Mouse (Mus musculus): ENCODE data around the gene Ces2g.

Gene Ces2g

GRCm38 (mm10) chr8:104961537-104961961 is at the start of gene Ces2g:
Gene Ces2g, plus strand, starts transcription at chr8:104961718.
- DNase-seq (ENCODE audit: low spot score): peak; percentile 13

DNA sequence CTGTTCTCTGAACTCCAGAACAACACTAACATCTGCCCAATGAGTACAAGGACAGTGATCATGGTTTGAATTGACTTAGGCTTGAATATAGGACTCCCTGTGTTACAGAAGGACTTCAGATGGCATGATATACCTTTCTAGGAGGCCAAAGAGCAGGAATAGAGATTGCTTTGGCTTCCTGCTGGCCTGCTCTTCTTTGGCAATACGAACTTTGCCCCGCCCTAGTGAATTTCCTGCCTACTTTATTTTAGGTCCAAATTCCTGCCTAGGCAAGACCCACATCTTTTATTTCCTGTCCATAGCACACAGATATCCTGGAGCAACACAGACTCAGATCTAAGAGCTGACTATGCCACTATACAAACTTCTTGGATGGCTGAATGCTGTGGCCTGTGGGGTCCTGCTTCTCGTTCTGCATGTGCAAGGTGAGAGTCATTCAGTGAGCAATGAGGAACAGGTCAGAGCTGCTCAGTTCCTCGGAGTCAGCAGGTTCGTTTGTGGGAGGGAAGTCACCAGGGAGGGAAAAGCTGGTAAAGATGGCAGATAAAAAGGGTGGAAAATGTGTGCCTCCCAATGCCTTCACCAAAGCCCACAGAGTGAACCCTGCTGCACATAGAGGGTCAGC is 35.4 kb upstream of the Ces2g start, which contains the start of gene Ces2e:
Ces2e (plus strand) TSS at position 289 of the 625 bp plus-strand sequence.
- no peak for DNase-seq (ENCODE audit: low spot score)

- DNase-seq (ENCODE audit: low spot score): no peak
These were observed 34.2 kb upstream of the Ces2g start for GRCm38 (mm10) chr8:104927301-104927700.

DNA sequence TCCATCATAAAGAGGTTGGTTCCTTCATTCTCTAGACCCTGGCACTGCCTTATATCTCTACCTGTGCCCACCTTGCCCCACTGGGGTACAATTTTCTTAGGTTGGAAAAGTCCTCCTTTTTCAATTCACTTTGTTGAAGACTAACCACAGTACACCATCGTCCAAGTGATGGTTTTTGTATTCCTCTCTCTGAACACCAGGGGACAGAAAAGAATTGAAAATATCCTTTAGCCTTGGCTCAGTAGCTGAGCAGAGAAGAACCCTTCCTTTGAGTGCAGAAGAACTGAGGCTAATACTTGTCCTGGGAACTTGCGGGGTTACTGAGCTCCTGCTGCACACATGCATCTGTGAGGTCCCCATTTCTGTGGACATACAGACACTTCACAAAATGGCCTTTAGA is 16.9 kb upstream of the Ces2g start:
- DNase-seq (ENCODE audit: low spot score): no peak

DNA sequence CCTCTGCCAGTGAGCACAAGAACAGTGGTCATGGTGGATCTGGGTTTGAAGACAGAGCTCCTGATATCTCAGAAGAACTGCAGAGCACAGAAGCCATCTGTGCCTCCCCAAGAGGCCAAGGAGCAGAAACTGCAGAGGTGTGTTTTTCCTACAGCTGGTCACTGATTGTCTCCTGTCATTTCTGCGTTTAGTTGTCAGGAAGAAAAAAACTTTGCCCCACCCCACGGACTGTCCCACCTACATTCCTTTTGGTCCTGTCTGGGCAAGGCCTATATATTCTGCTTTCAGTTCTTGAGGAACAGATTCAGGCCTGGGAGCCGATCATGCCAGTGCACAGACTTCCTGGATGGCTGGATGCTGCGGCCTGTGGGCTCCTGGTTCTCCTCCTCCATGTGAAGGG is 14.5 kb upstream of the Ces2g start, which contains the start of gene Ces2f:
Ces2f (plus strand) TSS at position 301 of the 400 bp plus-strand sequence.
- DNase-seq (ENCODE audit: low spot score): no peak

DNA sequence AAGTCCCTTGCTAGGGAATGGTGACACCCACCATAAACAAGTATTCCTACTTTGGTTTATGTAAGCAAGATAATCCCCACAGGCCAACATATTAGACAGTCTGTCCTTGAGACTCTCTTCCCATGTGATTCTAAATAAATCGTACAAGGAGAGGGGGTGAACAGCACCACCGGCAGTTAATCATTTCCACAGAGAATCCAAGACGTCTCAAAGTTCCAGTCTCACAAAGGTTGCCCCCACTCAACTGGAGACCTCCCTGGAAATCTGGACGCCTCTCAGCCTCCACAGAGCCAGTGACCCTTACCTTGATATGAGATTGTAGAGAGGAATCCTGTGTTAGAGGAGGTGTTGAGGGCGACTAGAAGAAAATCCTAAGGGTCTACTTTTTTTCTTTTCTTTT is 12.5 kb upstream of the Ces2g start:
- no peak for DNase-seq (ENCODE audit: low spot score)

- DNase-seq (ENCODE audit: low spot score): no peak
These were observed 847 bp downstream of the Ces2g start for GRCm38 (mm10) chr8:104962229-104962901.

DNA sequence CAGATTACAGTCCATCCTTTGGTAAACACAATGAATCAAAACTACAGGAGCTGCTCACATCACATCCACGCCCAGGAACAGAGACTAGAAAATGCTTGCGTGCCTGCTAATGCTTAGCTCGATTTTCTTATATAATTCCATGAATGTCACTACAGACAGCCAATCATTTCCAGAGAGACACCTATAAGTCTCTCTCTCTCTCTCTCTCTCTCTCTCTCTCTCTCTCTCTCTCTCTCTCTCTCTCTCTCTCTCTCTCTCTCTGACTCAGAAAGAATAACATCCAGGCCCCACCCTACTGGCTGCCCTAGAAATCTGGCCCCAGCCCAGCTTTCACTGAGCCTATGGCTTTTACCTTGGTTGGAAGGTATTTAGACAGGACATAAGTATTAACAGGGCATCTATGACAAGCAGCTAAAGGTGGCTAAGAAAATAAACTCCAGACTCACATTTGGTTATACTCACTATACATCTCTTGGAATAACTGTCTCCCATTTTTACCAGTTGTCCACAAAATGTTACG is 1.9 kb downstream of the Ces2g start:
- DNase-seq (ENCODE audit: low spot score): no peak

GRCm38 (mm10) chr8:104984126-104984525 is 22.6 kb downstream of the Ces2g start:
- DNase-seq (ENCODE audit: low spot score): no peak

GRCm38 (mm10) chr8:104984942-104985341 is 23.4 kb downstream of the Ces2g start:
- no peak for DNase-seq (ENCODE audit: low spot score)

DNA sequence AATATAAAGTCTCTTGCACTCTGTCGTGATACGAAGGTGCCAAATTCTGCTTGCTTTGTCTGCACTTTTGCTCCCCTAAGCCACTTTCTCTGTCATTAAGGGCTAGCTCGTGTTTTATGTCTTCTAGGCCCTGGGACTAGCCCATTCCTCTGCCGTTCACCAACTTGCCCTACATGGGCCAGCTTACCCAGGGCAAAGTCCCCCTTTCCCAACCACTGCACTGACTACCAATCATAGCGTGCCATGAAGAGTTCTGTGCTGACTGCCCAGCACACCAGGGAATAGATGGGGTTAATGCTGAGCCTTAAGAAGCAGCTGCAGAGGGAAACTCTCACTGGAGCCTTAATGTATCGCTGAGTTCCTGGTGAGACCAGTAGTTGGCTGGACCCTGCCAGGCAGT is 36.7 kb downstream of the Ces2g start:
- no peak for DNase-seq (ENCODE audit: low spot score)

DNA sequence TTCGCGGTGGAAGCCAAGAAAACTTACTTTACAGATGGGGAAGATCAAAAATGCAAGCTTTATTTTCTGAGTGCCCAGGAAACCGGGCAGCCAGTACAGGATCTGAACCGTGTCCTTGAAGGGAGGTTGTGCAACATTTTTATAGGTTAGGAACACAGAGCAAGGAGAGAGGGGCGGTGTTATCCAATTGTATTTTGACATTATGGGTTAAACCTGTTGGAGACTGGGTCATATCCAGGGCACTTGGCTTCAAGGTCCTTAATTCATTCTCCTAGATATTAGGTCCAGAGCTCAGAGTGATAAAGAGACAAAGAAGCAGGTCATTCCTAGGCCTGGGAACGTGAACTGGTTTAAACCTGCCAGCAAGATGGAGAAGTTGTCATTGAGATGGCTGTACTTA is 37.7 kb downstream of the Ces2g start:
- DNase-seq (ENCODE audit: low spot score): no peak

GRCm38 (mm10) chr8:105000586-105000985 is 39.1 kb downstream of the Ces2g start, which contains the start of gene Ces2h:
Gene Ces2h, plus strand, starts transcription at chr8:105000853.
- DNase-seq (ENCODE audit: low spot score): no peak

DNA sequence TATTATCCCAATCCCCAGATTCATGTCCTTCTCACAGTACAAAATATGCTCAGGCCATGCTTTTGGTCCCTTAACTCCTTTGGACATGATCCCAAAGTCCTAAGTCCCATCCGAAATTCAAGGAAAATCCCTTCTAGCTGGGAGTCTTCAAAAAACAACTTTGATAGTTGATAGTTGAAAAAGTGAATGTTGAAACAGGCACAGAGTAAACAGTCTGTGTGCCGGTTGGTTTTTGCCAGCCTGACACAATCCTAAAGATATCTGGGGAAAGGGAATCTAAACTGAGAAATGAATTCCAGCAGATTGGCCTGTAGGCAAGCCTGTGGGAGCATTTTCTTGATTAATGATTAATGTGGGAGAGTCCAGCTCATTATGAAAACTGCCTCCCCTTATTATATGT is 48.5 kb downstream of the Ces2g start:
- no peak for DNase-seq (ENCODE audit: low spot score)

- DNase-seq (ENCODE audit: low spot score): no peak
These were observed 49.6 kb downstream of the Ces2g start for GRCm38 (mm10) chr8:105011136-105011535.

GRCm38 (mm10) chr8:105014391-105014790 is 52.9 kb downstream of the Ces2g start:
- DNase-seq (ENCODE audit: low spot score): no peak

All from ovary, postnatal 14 days (tissue).